Mouse (Mus musculus) hindbrain, embryonic 11.5 days (tissue): Measurements from ENCODE around the gene Qpct. TPM values are rescaled to one million over a fixed set of nuclear protein-coding genes. Genes with fewer than 3 reads are reported as not detected.

ENCODE experiments used
- ATAC-seq: fragments of 200-750 bp; cut with Nextera tagmentation; 2 replicates; pipeline ENCODE4 v1.8.0; 2017; ENCODE audit warnings: mild to moderate bottlenecking, moderate TSS enrichment, moderate library complexity; ENCODE audit not compliant: low FRiP score
- DNase-seq: peaks from one replicate; pipeline ENCODE4 v3.0.0-alpha.2; 2015; ENCODE audit warnings: low spot score
- H3K27ac ChIP-seq: fragments of 300-500 bp; sonication (generic); 2 replicates; pipeline ENCODE4 v1.5.1; 2014; ENCODE audit warnings: mild to moderate bottlenecking, low read depth, low read length
- H3K27me3 ChIP-seq: fragments of 300-500 bp; sonication (generic); 2 replicates; pipeline ENCODE4 v1.6.1; 2014; ENCODE audit warnings: mild to moderate bottlenecking, low read length, moderate library complexity, mixed read lengths; ENCODE audit not compliant: control insufficient read depth, insufficient read depth
- H3K36me3 ChIP-seq: fragments of 300-500 bp; sonication (generic); 2 replicates; pipeline ENCODE4 v1.6.1; 2014; ENCODE audit warnings: mild to moderate bottlenecking, low read length, moderate library complexity, mixed read lengths; ENCODE audit not compliant: control insufficient read depth, insufficient read depth
- H3K4me1 ChIP-seq: fragments of 300-500 bp; sonication (generic); replicated peaks from 2 replicates; pipeline ENCODE4 v1.6.1; 2014; ENCODE audit warnings: low read length, mixed read lengths; ENCODE audit not compliant: control insufficient read depth, insufficient read depth
- H3K4me2 ChIP-seq: fragments of 300-500 bp; sonication (generic); replicated peaks from 2 replicates; pipeline ENCODE4 v1.6.1; 2014; ENCODE audit warnings: mild to moderate bottlenecking, low read depth, low read length
- H3K4me3 ChIP-seq: fragments of 300-500 bp; sonication (generic); 2 replicates; pipeline ENCODE4 v1.5.1; 2014; ENCODE audit warnings: low read depth, low read length
- H3K9ac ChIP-seq: fragments of 300-500 bp; sonication (generic); 2 replicates; pipeline ENCODE4 v1.6.1; 2014; ENCODE audit warnings: low read depth, low read length
- H3K9me3 ChIP-seq: fragments of 300-500 bp; sonication (generic); 2 replicates; pipeline ENCODE4 v1.6.1; 2016; ENCODE audit warnings: low read length; ENCODE audit not compliant: control insufficient read depth
- WGBS: fragments of 180-500 bp; shearing (Covaris S2); extraction: QIAGEN DNeasy Blood & Tissue Kit; methylation state at CpG from one replicate; pipeline ENCODE4 v1.1.7; 2014; 5-methylcytosine and 5-hydroxymethylcytosine counted together
- polyA plus RNA-seq: library from polyadenylated mRNA; unstranded; fragments of >200 nt; fragmentation: Nextera tagmentation; extraction: Ambion mirVana; gene quantifications from 2 replicates; pipeline ENCODE4 v1.2.1, GENCODE M21; 2014

Qpct gene
- polyA plus RNA-seq, 1 experiment from 2014 or later: 10.6 TPM

- H3K4me1 ChIP-seq: no peaks in the 10 kb centered on the region
- no peak overlapping the region for H3K27ac ChIP-seq
- no peak overlapping the region for H3K4me2 ChIP-seq
- no peaks in the 10 kb centered on the region for H3K27me3 ChIP-seq
- 86% methylated on average over 3 of the region's 3 CpGs for WGBS
- no peaks in the 10 kb centered on the region for H3K9me3 ChIP-seq
- DNase-seq: no peak
- no peaks in the 10 kb centered on the region for H3K36me3 ChIP-seq
- ATAC-seq: no peak
- no peak overlapping the region for H3K9ac ChIP-seq
- H3K4me3 ChIP-seq: no peak overlapping the region
Measured at GRCm38 (mm10) chr17:79120269-79120668, 68.6 kb downstream of the Qpct start.

- WGBS: 58% methylated on average over 8 of the region's 8 CpGs
- no peak overlapping the region for H3K9ac ChIP-seq
- H3K27ac ChIP-seq: no peak overlapping the region
- H3K4me1 ChIP-seq: no peaks in the 10 kb centered on the region
- no peak overlapping the region for H3K4me3 ChIP-seq
- no peak overlapping the region for H3K4me2 ChIP-seq
- ATAC-seq: no peak
- peak; percentile 11 for DNase-seq
- no peaks in the 10 kb centered on the region for H3K27me3 ChIP-seq
- no peaks in the 10 kb centered on the region for H3K36me3 ChIP-seq
- H3K9me3 ChIP-seq: no peaks in the 10 kb centered on the region
Measured at GRCm38 (mm10) chr17:79133740-79134139, 82.0 kb downstream of the Qpct start.

- Histone ChIP-seq H3K4me1 (no peaks in the 10 kb centered on the region), H3K9ac (no peak overlapping the region), H3K36me3 (no peaks in the 10 kb centered on the region), H3K4me3 (no peak overlapping the region), H3K4me2 (no peak overlapping the region), H3K9me3 (no peaks in the 10 kb centered on the region), H3K27me3 (no peaks in the 10 kb centered on the region), H3K27ac (no peak overlapping the region)
- ATAC-seq (no peak), DNase-seq (no peak)
- 92% methylated on average over 6 of the region's 6 CpGs for WGBS
Measured at GRCm38 (mm10) chr17:79135826-79136225, 84.1 kb downstream of the Qpct start.

GRCm38 (mm10) chr17:79136401-79136800 is 84.7 kb downstream of the Qpct start:
- WGBS: 91% methylated on average over 2 of the region's 2 CpGs
- DNase-seq: no peak
- no peaks in the 10 kb centered on the region for H3K36me3 ChIP-seq

More at GRCm38 (mm10) chr17:79136401-79136800, 84.7 kb downstream of the Qpct start:
- no peaks in the 10 kb centered on the region for H3K27me3 ChIP-seq
- no peak overlapping the region for H3K9ac ChIP-seq
- H3K4me3 ChIP-seq: no peak overlapping the region
- no peak for ATAC-seq
- H3K9me3 ChIP-seq: no peaks in the 10 kb centered on the region
- no peaks in the 10 kb centered on the region for H3K4me1 ChIP-seq
- H3K27ac ChIP-seq: no peak overlapping the region
- no peak overlapping the region for H3K4me2 ChIP-seq

Other genes starting within 250 kb of the Qpct start
- gene Heatr5b, start 216.5 kb upstream of the Qpct start, polyA plus RNA-seq: 12.3 and 15.5 TPM in 2 replicates
- 41.2 and 43.5 TPM in 2 replicates for gene Gpatch11, start 216.3 kb upstream of the Qpct start, polyA plus RNA-seq
- gene Eif2ak2, start 169.3 kb upstream of the Qpct start, polyA plus RNA-seq: 5.5 and 7.4 TPM in 2 replicates
- 0.07 and 0.15 TPM in 2 replicates for gene Sult6b1, start 144.9 kb upstream of the Qpct start, polyA plus RNA-seq
- 110 and 118 TPM in 2 replicates for gene Cebpzos, start 135.4 kb upstream of the Qpct start, polyA plus RNA-seq
- 55.6 and 61.5 TPM in 2 replicates for gene Cebpz, start 114.8 kb upstream of the Qpct start, polyA plus RNA-seq
- 52.7 and 54.3 TPM in 2 replicates for gene Ndufaf7, start 114.8 kb upstream of the Qpct start, polyA plus RNA-seq
- gene Prkd3, start 31.1 kb upstream of the Qpct start, polyA plus RNA-seq: 40.9 and 44.0 TPM in 2 replicates